Mouse (Mus musculus): ENCODE data around the gene Astl.
"Not testable (repeated sequence)": the region's sequence is repeated elsewhere in the genome, so short reads cannot be mapped to it uniquely, and the experiment has no call there.

The Astl gene

GRCm38 (mm10) chr2:127338416-127338815 is at the start of gene Astl:
TSS of gene Astl (plus strand) at chr2:127338639.
- DNase-seq: no peak

GRCm38 (mm10) chr2:127292250-127292649 is 46.2 kb upstream of the Astl start:
- no peak for DNase-seq

- DNase-seq: no peak
These were observed 41.2 kb upstream of the Astl start for GRCm38 (mm10) chr2:127297001-127297805.

- DNase-seq: no peak
These were observed 40.4 kb upstream of the Astl start for GRCm38 (mm10) chr2:127298056-127298455.

- no peak for DNase-seq
These were observed 37.7 kb upstream of the Astl start for GRCm38 (mm10) chr2:127300701-127301100.

- no peak for DNase-seq
These were observed 36.6 kb upstream of the Astl start for GRCm38 (mm10) chr2:127301883-127302282.

GRCm38 (mm10) chr2:127304192-127304591 is 34.2 kb upstream of the Astl start:
- DNase-seq: not testable (repeated sequence)

GRCm38 (mm10) chr2:127304609-127305210 is 33.7 kb upstream of the Astl start:
- no peak for DNase-seq

GRCm38 (mm10) chr2:127306123-127306522 is 32.3 kb upstream of the Astl start:
- DNase-seq: no peak

- no peak for DNase-seq
These were observed 31.3 kb upstream of the Astl start for GRCm38 (mm10) chr2:127307179-127307578.

- no peak for DNase-seq
These were observed 29.8 kb upstream of the Astl start for GRCm38 (mm10) chr2:127308660-127309059.

- DNase-seq: no peak
These were observed 28.2 kb upstream of the Astl start for GRCm38 (mm10) chr2:127310246-127310645.

- no peak for DNase-seq
These were observed 27.8 kb upstream of the Astl start for GRCm38 (mm10) chr2:127310685-127311084.

GRCm38 (mm10) chr2:127311193-127311592 is 27.2 kb upstream of the Astl start:
- DNase-seq: no peak

- no peak for DNase-seq
These were observed 25.6 kb upstream of the Astl start for GRCm38 (mm10) chr2:127312801-127313200.

- no peak for DNase-seq
These were observed 24.6 kb upstream of the Astl start for GRCm38 (mm10) chr2:127313878-127314277.

- DNase-seq: no peak
These were observed 23.8 kb upstream of the Astl start for GRCm38 (mm10) chr2:127314467-127315154.

GRCm38 (mm10) chr2:127315155-127315470 is 23.3 kb upstream of the Astl start:
- DNase-seq: no peak

- no peak for DNase-seq
These were observed 22.0 kb upstream of the Astl start for GRCm38 (mm10) chr2:127316431-127316830.

GRCm38 (mm10) chr2:127318136-127318535 is 20.3 kb upstream of the Astl start:
- DNase-seq: no peak

- DNase-seq: no peak
These were observed 19.4 kb upstream of the Astl start for GRCm38 (mm10) chr2:127319071-127319470.

- DNase-seq: no peak
These were observed 15.7 kb upstream of the Astl start for GRCm38 (mm10) chr2:127322671-127323285.

GRCm38 (mm10) chr2:127323667-127324066 is 14.8 kb upstream of the Astl start:
- no peak for DNase-seq

GRCm38 (mm10) chr2:127324456-127324855 is 14.0 kb upstream of the Astl start:
- DNase-seq: no peak

Measured in cerebellum, postnatal 36 days (tissue).